In genomic region chr17:46084091-46084501, GRCm38 (mm10) we compare ENCODE assay signal across 8 mouse cellular contexts. TPM values are rescaled to one million over a fixed set of nuclear protein-coding genes. Genes with fewer than 3 reads are reported as not detected.
DNase-seq lines count a peak whose midpoint lies in the region; ATAC-seq and TF ChIP-seq lines count a peak whose summit lies in the region.

No protein-coding gene starts in this region.

- H3K27me3 ChIP-seq in E14TG2a.4 (ENCODE audit: insufficient read depth, low read length): peaks cover 21% of the 10 kb centered on the region
- H3K27me3 ChIP-seq in liver, postnatal 0 days (ENCODE audit: insufficient read depth, low read length): no peaks in the 10 kb centered on the region

- H3K36me3 ChIP-seq in E14TG2a.4 (ENCODE audit: insufficient read depth, low read length): no peaks in the 10 kb centered on the region
- H3K36me3 ChIP-seq in liver, postnatal 0 days (replicated peaks; ENCODE audit: insufficient read depth, low read length): no peaks in the 10 kb centered on the region

- no peak overlapping the region for H3K9ac ChIP-seq in liver, postnatal 0 days (replicated peaks)

- TF ChIP-seq EP300 in liver, postnatal 0 days (IDR thresholded peaks at IDR 0.05; ENCODE audit: low read depth): no peak

- peaks cover 1% of the 10 kb centered on the region for H3K9me3 ChIP-seq in E14TG2a.4 (ENCODE audit: low read length)
- peaks cover under 1% of the 10 kb centered on the region; the same call in 1 of the 2 replicates for H3K9me3 ChIP-seq in liver, postnatal 0 days (ENCODE audit: low read length)

- ATAC-seq in hematopoietic stem cell, adult 5-6 weeks (replicated peaks in 1 of 2; ENCODE audit: insufficient read depth in 1 of 2, low FRiP score in 2 of 2, low TSS enrichment in 1 of 2, low read depth in 1 of 2, poor library complexity in 2 of 2, severe bottlenecking in 2 of 2): peak; percentile 61 to 65
- peak; percentile 31; the same call in 1 of the 2 replicates for ATAC-seq in liver, postnatal 0 days

- H3K27ac ChIP-seq in layer of hippocampus, adult 2 months: peak overlapping the region; percentile 51; the same call in 1 of the 2 replicates
- H3K27ac ChIP-seq in liver, postnatal 0 days (ENCODE audit: low read depth): no peak overlapping the region

- H3K4me2 ChIP-seq in liver, postnatal 0 days (ENCODE audit: low read depth, low read length): peak overlapping the region; percentile 50; the same call in 1 of the 2 replicates

- TF ChIP-seq CTCF in E14TG2a.4 (conservative IDR thresholded peaks at IDR 0.05; ENCODE audit: low read length): no peak
- no peak for TF ChIP-seq CTCF in layer of hippocampus, adult 2 months (conservative IDR thresholded peaks at IDR 0.05)
- no peak for TF ChIP-seq CTCF in liver, postnatal 0 days (IDR thresholded peaks at IDR 0.05; ENCODE audit: low read depth)

- 13% methylated on average over 10 of the region's 10 CpGs for WGBS in liver, postnatal 0 days (ENCODE audit: insufficient replicate concordance)

- H3K4me1 ChIP-seq in E14TG2a.4 (replicated peaks; ENCODE audit: low read depth, low read length): peaks cover 69% of the 10 kb centered on the region
- peaks cover 11% of the 10 kb centered on the region for H3K4me1 ChIP-seq in liver, postnatal 0 days (ENCODE audit: insufficient read depth)

- H3K4me3 ChIP-seq in E14TG2a.4 (replicated peaks; ENCODE audit: low read length): peak overlapping the region; percentile 71
- no peak overlapping the region; the same call in 1 of the 2 replicates for H3K4me3 ChIP-seq in layer of hippocampus, adult 2 months
- no peak overlapping the region for H3K4me3 ChIP-seq in liver, postnatal 0 days (ENCODE audit: low read depth, low read length)

- DNase-seq in cerebellum, adult 18-20 months: peak; percentile 26 to 32
- peak; percentile 51 to 59 for DNase-seq in frontal cortex, postnatal 25 days (ENCODE audit: low spot score in 2 of 2)
- DNase-seq in layer of hippocampus, adult 2 months (ENCODE audit: low spot score in 2 of 2): peak; percentile 72
- DNase-seq in liver, postnatal 0 days: peak; percentile 65
- peak; percentile 92 for DNase-seq in ovary, postnatal 14 days (ENCODE audit: low spot score)
- DNase-seq in urinary bladder, postnatal 14 days (ENCODE audit: low spot score): peak; percentile 78

RNA-seq across cellular contexts. Expression of gene Mrps18a, which starts 26.7 kb away (rescaled TPM):
- 32.8 and 34.5 TPM in 2 replicates for total RNA-seq in hematopoietic stem cell, adult 5-6 weeks (2017)
- total RNA-seq in layer of hippocampus, adult 2 months (2021): 10 to 100 TPM; 81.1 to 82.5 TPM
- 52.0 and 55.6 TPM in 2 replicates for polyA plus RNA-seq in liver, postnatal 0 days (2015; fragmentation: Nextera tagmentation; extraction: Ambion mirVana)

RNA-seq across cellular contexts. Expression of gene Vegfa, which starts 51.9 kb away (rescaled TPM):
- 29.6 and 53.8 TPM in 2 replicates for total RNA-seq in hematopoietic stem cell, adult 5-6 weeks (2017)
- total RNA-seq in layer of hippocampus, adult 2 months (2021): 10 to 100 TPM; 76.3 to 77.9 TPM
- 2.8 and 3.1 TPM in 2 replicates for polyA plus RNA-seq in liver, postnatal 0 days (2015; fragmentation: Nextera tagmentation; extraction: Ambion mirVana)

RNA-seq across cellular contexts. Expression of gene Rsph9, which starts 59.9 kb away (rescaled TPM):
- 2.1 and 2.7 TPM in 2 replicates for total RNA-seq in hematopoietic stem cell, adult 5-6 weeks (2017)
- 10 to 100 TPM; 27.4 to 28.8 TPM for total RNA-seq in layer of hippocampus, adult 2 months (2021)
- polyA plus RNA-seq in liver, postnatal 0 days (2015; fragmentation: Nextera tagmentation; extraction: Ambion mirVana): 1.7 and 1.8 TPM in 2 replicates

Comparison
In these comparisons a context has a peak if more than half of its experiments do, and no peak if none do; other contexts are left out.
1. DNase-seq: peak in every context shown above with its lines; median percentile 92 in ovary, postnatal 14 days; 78 in urinary bladder, postnatal 14 days; 72 in layer of hippocampus, adult 2 months; 65 in liver, postnatal 0 days; 55 in frontal cortex, postnatal 25 days; 29 in cerebellum, adult 18-20 months.